Mouse (Mus musculus) neural tube, postnatal 0 days (tissue): Measurements from ENCODE around the gene Wdr6. TPM values are rescaled to one million over a fixed set of nuclear protein-coding genes. Genes with fewer than 3 reads are reported as not detected.
A peak's percentile ranks its signal among the peaks of the same experiment; 100 is the strongest.

Source experiments
- microRNA counts: library from miRNA; unstranded; fragments of <30 nt; microRNA quantifications from one replicate; lab custom pipeline; 2015
- microRNA-seq: library from miRNA; unstranded; fragments of <30 nt; microRNA quantifications from one replicate; pipeline ENCODE4, GENCODE M21; 2016
- polyA plus RNA-seq: library from polyadenylated mRNA; unstranded; fragments of >200 nt; fragmentation: Nextera tagmentation; extraction: Ambion mirVana; gene quantifications from 2 replicates; pipeline ENCODE4 v1.2.1, GENCODE M21; 2015

Gene Wdr6
- polyA plus RNA-seq, result 215 and 248 TPM in 2 replicates

GRCm38 (mm10) chr9:108578545-108579343 is at the start of gene Wdr6:
Gene Wdr6 (minus strand): TSS chr9:108578739.

GRCm38 (mm10) chr9:108596998-108597764 is 18.6 kb upstream of the Wdr6 start, which contains the start of gene P4htm:
Gene P4htm (minus strand): TSS chr9:108597667.

DNA sequence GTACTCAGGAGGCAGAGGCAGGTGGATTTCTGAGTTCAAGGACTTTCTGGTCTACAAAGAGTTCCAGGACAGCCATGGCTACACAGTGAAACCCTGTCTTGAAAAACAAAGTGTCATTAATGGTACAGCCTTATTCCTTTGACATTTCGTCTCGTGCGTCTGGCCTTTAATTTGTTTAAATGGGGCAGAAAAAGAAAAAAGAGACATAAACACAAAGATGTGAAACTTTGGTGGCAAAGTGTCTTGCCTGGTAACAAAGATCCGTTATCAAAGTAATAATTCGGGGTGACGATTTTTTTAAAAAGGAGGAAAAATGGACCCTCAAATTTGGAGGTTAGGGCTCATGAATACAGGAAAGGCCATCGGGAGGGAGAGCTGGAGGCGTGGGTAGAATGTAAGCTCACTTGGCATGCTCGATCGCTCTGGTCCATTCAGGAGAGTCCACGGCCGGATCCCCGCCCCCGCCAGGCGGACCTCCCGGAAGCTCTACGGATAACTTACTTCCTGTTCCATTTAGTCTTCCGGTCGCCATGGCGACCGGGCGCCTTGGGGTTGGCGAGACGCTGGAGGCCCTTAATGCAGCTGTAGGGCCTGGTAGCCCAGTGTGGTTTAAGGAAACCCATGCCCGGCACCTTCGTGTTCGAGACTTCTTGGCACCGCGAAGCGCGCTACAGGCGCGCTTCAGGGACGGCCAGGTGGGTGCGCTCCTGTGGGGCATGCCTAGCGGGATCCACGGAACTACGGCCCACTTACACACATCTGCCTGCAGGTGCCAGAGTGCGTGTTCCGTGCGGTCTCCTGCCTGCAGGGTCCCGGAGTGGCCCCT is 8.9 kb downstream of the Wdr6 start, which contains the start of gene Dalrd3:
Dalrd3 (plus strand) TSS at position 506 of the 826 bp plus-strand sequence.

GRCm38 (mm10) chr9:108566815-108567776 is 11.4 kb downstream of the Wdr6 start, which contains the start of gene Ndufaf3:
Gene Ndufaf3 (minus strand): TSS chr9:108567434.

DNA sequence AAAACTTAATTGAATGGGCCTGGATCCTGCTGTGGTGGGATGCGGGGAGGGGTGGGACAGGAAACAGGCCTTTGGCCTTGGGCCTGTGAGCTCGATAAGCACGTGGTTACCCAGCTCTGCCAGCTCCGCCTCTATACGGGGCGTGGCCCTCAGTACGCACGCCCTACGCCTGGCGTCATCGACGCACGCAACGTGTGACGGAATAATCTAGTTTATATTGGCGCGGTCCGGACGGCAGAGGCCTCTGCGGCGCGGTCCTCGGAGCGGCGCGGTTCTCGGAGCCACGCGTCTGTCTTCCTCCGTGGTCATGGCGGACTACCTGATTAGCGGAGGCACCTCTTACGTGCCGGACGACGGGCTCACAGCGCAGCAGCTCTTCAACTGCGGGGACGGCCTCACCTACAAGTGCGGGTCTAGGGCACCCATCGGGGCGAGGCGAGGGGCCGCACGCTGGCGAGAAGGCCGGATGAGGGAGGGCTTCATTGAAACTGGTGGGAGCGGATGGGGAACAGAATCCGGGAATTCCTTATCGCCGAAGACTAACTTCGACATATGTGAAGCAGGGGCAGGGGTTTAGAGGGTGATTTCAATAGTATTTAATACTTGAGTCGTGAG is 18.2 kb downstream of the Wdr6 start, which contains the start of gene Impdh2:
Impdh2 (plus strand) TSS at position 60 of the 615 bp plus-strand sequence.

MicroRNAs within 50 kb of the gene (microRNA counts, 519-probe panel; counts per million panel counts)
- microRNA mmu-miR-191 (lab: Ali Mortazavi, UCI), result 4,457 counts per million, percentile 47 among the panel's probes with 10 or more counts
- 3,586 counts per million, percentile 26 among the panel's probes with 10 or more counts for microRNA mmu-miR-425 (lab: Ali Mortazavi, UCI)

Small RNA genes within 50 kb of the gene (microRNA-seq; reads per million reads assigned to microRNA genes)
- not detected for gene Gm24083
- gene Mir191, result not detected
- 1,150 reads per million, percentile 76 among the genes with 10 or more reads in this experiment for gene Mir425

Other genes with a start within 250 kb of the Wdr6 start
- 433 and 522 TPM in 2 replicates for gene Gpx1, start 239.8 kb downstream of the Wdr6 start, polyA plus RNA-seq
- gene Usp4, start 230.9 kb downstream of the Wdr6 start, polyA plus RNA-seq, result 72.1 and 82.6 TPM in 2 replicates
- gene 1700102P08Rik, start 185.9 kb downstream of the Wdr6 start, polyA plus RNA-seq, result 0.32 and 1.1 TPM in 2 replicates
- gene Ccdc36, start 150.3 kb downstream of the Wdr6 start, polyA plus RNA-seq, result 1.4 and 1.6 TPM in 2 replicates
- gene BC048562, start 142.3 kb downstream of the Wdr6 start, polyA plus RNA-seq, result not detected in 2 replicates
- 47.1 and 52.8 TPM in 2 replicates for gene Ccdc71, start 118.2 kb downstream of the Wdr6 start, polyA plus RNA-seq
- gene Klhdc8b, start 117.2 kb downstream of the Wdr6 start, polyA plus RNA-seq, result 46.3 and 48.3 TPM in 2 replicates
- gene Lamb2, start 99.0 kb downstream of the Wdr6 start, polyA plus RNA-seq, result 16.0 and 18.2 TPM in 2 replicates
- gene Usp19, start 88.1 kb downstream of the Wdr6 start, polyA plus RNA-seq, result 47.0 and 53.7 TPM in 2 replicates
- gene Qars, start 71.0 kb downstream of the Wdr6 start, polyA plus RNA-seq, result 52.8 and 54.8 TPM in 2 replicates
- gene Qrich1, start 61.9 kb downstream of the Wdr6 start, polyA plus RNA-seq, result 74.5 and 75.7 TPM in 2 replicates
- 102 and 104 TPM in 2 replicates for gene Impdh2, start 18.5 kb downstream of the Wdr6 start, polyA plus RNA-seq
- gene Ndufaf3, start 11.3 kb downstream of the Wdr6 start, polyA plus RNA-seq, result 93.4 and 94.7 TPM in 2 replicates
- 240 and 273 TPM in 2 replicates for gene Dalrd3, start 8.9 kb downstream of the Wdr6 start, polyA plus RNA-seq
- gene P4htm, start 18.9 kb upstream of the Wdr6 start, polyA plus RNA-seq, result 48.8 and 51.4 TPM in 2 replicates
- gene Arih2, start 70.6 kb upstream of the Wdr6 start, polyA plus RNA-seq, result 29.1 and 32.9 TPM in 2 replicates
- gene Slc25a20, start 83.3 kb upstream of the Wdr6 start, polyA plus RNA-seq, result 46.2 and 46.9 TPM in 2 replicates
- 45.1 and 46.4 TPM in 2 replicates for gene Prkar2a, start 110.6 kb upstream of the Wdr6 start, polyA plus RNA-seq
- gene Ip6k2, start 205.1 kb upstream of the Wdr6 start, polyA plus RNA-seq, result 153 and 186 TPM in 2 replicates
- gene Nckipsd, start 229.6 kb upstream of the Wdr6 start, polyA plus RNA-seq, result 29.3 and 29.7 TPM in 2 replicates
- 5.2 and 8.2 TPM in 2 replicates for gene Celsr3, start 247.6 kb upstream of the Wdr6 start, polyA plus RNA-seq